Mouse (Mus musculus) G1E (cell line): Measurements from ENCODE around the gene Pam16.

Source experiments
- CTCF ChIP-seq: IDR thresholded peaks from 2 replicates; pipeline ENCODE4 v1.5.1; 2012; ENCODE audit warnings: low read depth, low read length, inconsistent platforms, mixed read lengths
- GATA1 ChIP-seq: IDR thresholded peaks from 2 replicates; pipeline ENCODE4 v1.6.1; 2012; ENCODE audit warnings: borderline replicate concordance, low read length, inconsistent platforms, mixed read lengths
- GATA2 ChIP-seq: IDR thresholded peaks from 2 replicates; pipeline ENCODE4 v1.6.1; 2012; ENCODE audit warnings: low read depth, low read length, inconsistent platforms, borderline replicate concordance
- TAL1 ChIP-seq: conservative IDR thresholded peaks from 2 replicates; pipeline ENCODE4 v1.6.1; 2012; ENCODE audit warnings: low read depth, low read length, inconsistent platforms, mixed read lengths

- TF ChIP-seq CTCF (no peak), GATA1 (no peak), GATA2 (no peak), TAL1 (no peak)
Observed at GRCm38 (mm10) chr16:4663806-4664205, 39.0 kb upstream of the Pam16 start.
